Mouse (Mus musculus): ENCODE results near the gene Ifna5.
"Not testable (repeated sequence)": the region's sequence is repeated elsewhere in the genome, so short reads cannot be mapped to it uniquely, and the experiment has no call there.

DNA sequence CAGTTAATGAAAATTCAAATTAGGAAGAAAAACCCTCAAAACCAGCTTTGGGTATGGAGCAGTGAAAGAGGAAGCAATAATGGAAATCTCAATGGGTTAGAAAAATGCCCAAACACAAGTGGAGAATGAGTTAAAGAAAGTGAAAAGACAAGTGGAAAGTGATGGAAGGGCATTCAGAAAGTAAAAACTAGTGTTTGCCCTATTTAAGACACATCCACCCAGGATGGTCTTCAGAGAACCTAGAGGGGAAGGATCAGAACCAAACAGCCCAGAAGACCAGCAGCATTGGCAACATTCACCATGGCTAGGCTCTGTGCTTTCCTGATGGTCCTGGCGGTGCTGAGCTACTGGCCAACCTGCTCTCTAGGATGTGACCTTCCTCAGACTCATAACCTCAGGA is at the start of gene Ifna5:
- not testable (repeated sequence) for TF ChIP-seq POLR2A (IDR thresholded peaks at IDR 0.05; ENCODE audit: borderline replicate concordance, insufficient read depth, low read length); CTCF (IDR thresholded peaks at IDR 0.05; ENCODE audit: borderline replicate concordance, insufficient read depth, low read depth, low read length)

Data from cerebellum, adult 2 months (tissue).